Mouse (Mus musculus): ENCODE measurements around the gene Abcg3.
"Not testable (repeated sequence)": the region's sequence is repeated elsewhere in the genome, so short reads cannot be mapped to it uniquely, and the experiment has no call there.

Gene Abcg3

GRCm38 (mm10) chr5:104982535-104982934 lies at the start of gene Abcg3:
Gene Abcg3 (minus strand): TSS chr5:104982718.
- no peak for DNase-seq (ENCODE audit: extremely low spot score, low spot score)

GRCm38 (mm10) chr5:105012551-105012950 lies 30.0 kb upstream of the Abcg3 start:
- no peak for DNase-seq (ENCODE audit: extremely low spot score, low spot score)

- no peak for DNase-seq (ENCODE audit: extremely low spot score, low spot score)
Measured at GRCm38 (mm10) chr5:105011570-105011969, 29.1 kb upstream of the Abcg3 start.

GRCm38 (mm10) chr5:105010376-105010775 lies 27.9 kb upstream of the Abcg3 start:
- DNase-seq (ENCODE audit: extremely low spot score, low spot score) = no peak

- DNase-seq (ENCODE audit: extremely low spot score, low spot score) = no peak
Measured at GRCm38 (mm10) chr5:104989411-104989810, 6.9 kb upstream of the Abcg3 start.

GRCm38 (mm10) chr5:104988000-104988399 lies 5.5 kb upstream of the Abcg3 start:
- no peak for DNase-seq (ENCODE audit: extremely low spot score, low spot score)

- DNase-seq (ENCODE audit: extremely low spot score, low spot score) = no peak
Measured at GRCm38 (mm10) chr5:104986706-104987105, 4.2 kb upstream of the Abcg3 start.

GRCm38 (mm10) chr5:104979040-104979513 lies 3.4 kb downstream of the Abcg3 start:
- DNase-seq (ENCODE audit: extremely low spot score, low spot score) = no peak

- no peak for DNase-seq (ENCODE audit: extremely low spot score, low spot score)
Measured at GRCm38 (mm10) chr5:104958141-104958793, 24.3 kb downstream of the Abcg3 start.

- DNase-seq (ENCODE audit: extremely low spot score, low spot score) = no peak
Measured at GRCm38 (mm10) chr5:104955208-104955607, 27.3 kb downstream of the Abcg3 start.

- no peak for DNase-seq (ENCODE audit: extremely low spot score, low spot score)
Measured at GRCm38 (mm10) chr5:104946951-104947350, 35.6 kb downstream of the Abcg3 start.

GRCm38 (mm10) chr5:104934148-104934547 lies 48.4 kb downstream of the Abcg3 start:
- no peak for DNase-seq (ENCODE audit: extremely low spot score, low spot score)

GRCm38 (mm10) chr5:104906556-104906955 lies 76.0 kb downstream of the Abcg3 start:
- not testable (repeated sequence) for DNase-seq (ENCODE audit: extremely low spot score, low spot score)
